Mouse (Mus musculus) kidney, adult 2 months (tissue): ENCODE data around the gene AI837181. TPM values are rescaled to one million over a fixed set of nuclear protein-coding genes. Genes with fewer than 3 reads are reported as not detected.

ENCODE experiments used
- DNase-seq: peaks from one replicate; pipeline ENCODE4 v3.0.0; 2021
- H3K27ac ChIP-seq: fragments of 200-500 bp; 2 replicates; pipeline ENCODE4 v1.5.1; 2012; ENCODE audit warnings: low read depth, low read length, control low read depth, inconsistent platforms; ENCODE audit not compliant: insufficient read depth
- H3K27me3 ChIP-seq: fragments of 200-500 bp; replicated peaks from 2 replicates; pipeline ENCODE4 v1.6.1; 2012; ENCODE audit warnings: mild to moderate bottlenecking, moderate library complexity, low read length, inconsistent platforms; ENCODE audit not compliant: control insufficient read depth, insufficient read depth
- H3K36me3 ChIP-seq: fragments of 200-500 bp; 2 replicates; pipeline ENCODE4 v1.6.1; 2012; ENCODE audit warnings: mild to moderate bottlenecking, moderate library complexity, low read length, inconsistent platforms; ENCODE audit not compliant: control insufficient read depth, insufficient read depth
- H3K4me1 ChIP-seq: fragments of 200-500 bp; 2 replicates; pipeline ENCODE4 v1.6.1; 2011; ENCODE audit warnings: low read length; ENCODE audit not compliant: control insufficient read depth, insufficient read depth
- H3K4me3 ChIP-seq: fragments of 200-500 bp; 2 replicates; pipeline ENCODE4 v1.5.1; 2011; ENCODE audit warnings: mild to moderate bottlenecking, low read depth, low read length, control low read depth; ENCODE audit not compliant: insufficient read depth
- CTCF ChIP-seq: fragments of 200-500 bp; conservative IDR thresholded peaks from 2 replicates; pipeline ENCODE4 v1.5.1; 2011; ENCODE audit warnings: low read depth, mild to moderate bottlenecking, control low read depth, low read length, moderate library complexity, mixed read lengths; ENCODE audit not compliant: insufficient read depth, insufficient read length
- POLR2A ChIP-seq: fragments of 200-500 bp; IDR thresholded peaks from one replicate; pipeline ENCODE4 v1.6.1; 2011; ENCODE audit warnings: low read depth, low read length, control low read depth
- WGBS: fragments of 180-500 bp; shearing (Covaris S2); methylation state at CpG from one replicate; pipeline ENCODE4 v1.1.7; 2018; 5-methylcytosine and 5-hydroxymethylcytosine counted together
- polyA plus RNA-seq: library from polyadenylated mRNA; depleted of rRNA; stranded (reverse); fragments of >200 nt; gene quantifications from 2 replicates; pipeline ENCODE4 v1.2.3, GENCODE M21; 2012

The AI837181 gene
- polyA plus RNA-seq, 1 experiment = 71.4 TPM

DNA sequence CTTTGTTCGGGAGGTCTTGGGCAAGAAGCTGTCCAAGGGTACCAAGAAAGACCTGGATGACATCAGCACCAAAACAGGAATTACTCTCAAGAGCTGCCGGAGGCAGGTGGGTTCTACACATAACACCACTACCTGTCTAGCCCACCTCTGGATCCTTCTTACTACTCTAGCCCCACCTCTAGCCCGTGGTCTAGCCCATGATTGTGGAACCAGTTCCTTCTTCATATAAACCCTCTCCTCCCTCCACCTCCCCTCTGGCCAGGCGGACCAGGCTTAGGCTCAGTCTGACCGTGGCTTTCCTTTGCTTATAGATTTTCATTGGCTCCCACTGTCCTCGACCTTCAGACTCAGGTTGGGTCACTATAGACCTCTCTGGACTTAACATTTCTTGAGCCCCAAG is 36.5 kb downstream of the AI837181 start:
- Histone ChIP-seq H3K36me3 (no peaks in the 10 kb centered on the region; the same call in 1 of the 2 replicates), H3K27ac (no peak overlapping the region), H3K27me3 (no peaks in the 10 kb centered on the region), H3K4me3 (no peak overlapping the region), H3K4me1 (peaks cover 2% of the 10 kb centered on the region; the same call in 1 of the 2 replicates)
- no peak for DNase-seq
- no peak for TF ChIP-seq POLR2A
- TF ChIP-seq CTCF = no peak
- 80% methylated on average over 6 of the region's 6 CpGs for WGBS

DNA sequence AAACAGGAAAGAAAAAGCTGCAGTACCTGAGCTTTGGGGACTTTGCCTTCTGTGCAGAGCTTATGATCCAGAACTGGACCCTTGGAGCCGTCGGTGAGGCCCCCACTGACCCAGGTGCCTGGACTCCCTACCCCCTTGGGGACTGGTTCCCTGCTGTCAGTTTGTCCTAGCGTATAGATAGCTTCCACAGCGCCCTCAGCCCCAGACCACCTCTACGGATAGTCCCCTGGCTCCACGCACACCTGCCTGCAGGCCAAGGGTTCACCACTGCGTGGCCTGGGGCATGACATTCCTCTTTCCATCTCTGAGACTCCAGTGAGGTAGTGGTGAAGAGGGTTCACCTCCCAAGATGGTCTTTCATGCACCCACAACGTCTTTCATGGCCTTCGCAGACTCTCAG is 38.3 kb downstream of the AI837181 start:
- 86% methylated on average over 9 of the region's 9 CpGs for WGBS
- Histone ChIP-seq H3K27ac (no peak overlapping the region), H3K4me1 (0 out of 2 replicates have a peak, but pooled peaks cover 2% of the 10 kb centered on the region), H3K36me3 (no peaks in the 10 kb centered on the region; the same call in 1 of the 2 replicates), H3K27me3 (no peaks in the 10 kb centered on the region), H3K4me3 (no peak overlapping the region)
- DNase-seq = no peak
- TF ChIP-seq CTCF = no peak
- TF ChIP-seq POLR2A = no peak

DNA sequence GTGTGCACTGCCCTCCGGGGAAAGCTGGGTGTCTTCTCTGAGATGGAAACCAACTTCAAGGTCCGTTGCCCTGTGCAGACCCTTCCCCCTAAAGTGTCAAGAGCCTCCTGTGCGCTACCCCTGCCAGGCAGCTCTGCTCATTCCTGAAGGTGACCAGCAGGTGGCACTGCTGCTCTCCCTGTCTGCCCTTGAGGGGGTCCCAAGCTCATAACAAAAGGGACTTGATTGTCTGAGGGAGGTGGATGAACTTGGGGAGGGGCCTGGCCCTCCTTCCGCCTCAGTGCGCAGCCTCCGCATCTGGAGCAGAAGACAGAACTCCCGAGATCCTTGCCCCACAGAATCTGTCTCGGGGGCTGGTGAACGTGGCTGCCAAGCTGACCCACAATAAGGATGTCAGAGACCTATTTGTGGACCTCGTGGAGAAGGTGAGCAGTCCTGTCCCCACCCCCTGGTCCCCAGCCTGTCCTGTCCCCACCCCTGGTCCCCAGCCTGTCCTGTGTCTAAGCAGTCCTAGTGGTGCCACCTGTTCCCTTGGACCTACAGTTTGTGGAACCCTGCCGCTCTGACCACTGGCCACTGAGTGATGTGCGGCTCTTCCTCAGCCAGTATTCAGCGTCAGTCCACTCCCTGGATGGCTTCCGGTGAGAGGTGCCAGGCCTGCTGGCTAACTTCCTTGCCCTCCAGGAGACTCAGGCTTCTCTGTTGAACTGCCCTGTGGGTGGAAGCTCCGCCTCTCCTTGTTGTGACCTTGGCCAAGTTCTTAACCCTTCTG is 39.0 kb downstream of the AI837181 start:
- Histone ChIP-seq H3K27ac (no peak overlapping the region), H3K27me3 (no peaks in the 10 kb centered on the region), H3K4me3 (peak overlapping the region; percentile 10; the same call in 1 of the 2 replicates), H3K36me3 (no peaks in the 10 kb centered on the region; the same call in 1 of the 2 replicates), H3K4me1 (0 out of 2 replicates have a peak, but pooled peaks cover 2% of the 10 kb centered on the region)
- 27% methylated on average over 15 of the region's 15 CpGs for WGBS
- peak; percentile 76 for DNase-seq
- TF ChIP-seq POLR2A (no peak), CTCF (peak; percentile 76)

GRCm38 (mm10) chr19:5465037-5465436 is 40.1 kb downstream of the AI837181 start:
- Histone ChIP-seq H3K4me3 (no peak overlapping the region), H3K4me1 (0 out of 2 replicates have a peak, but pooled peaks cover 2% of the 10 kb centered on the region), H3K27me3 (no peaks in the 10 kb centered on the region), H3K27ac (no peak overlapping the region), H3K36me3 (no peaks in the 10 kb centered on the region; the same call in 1 of the 2 replicates)
- DNase-seq = no peak
- 92% methylated on average over 8 of the region's 8 CpGs for WGBS
- no peak for TF ChIP-seq POLR2A
- no peak for TF ChIP-seq CTCF

GRCm38 (mm10) chr19:5466916-5467500 is 42.1 kb downstream of the AI837181 start:
- Histone ChIP-seq H3K4me3 (no peak overlapping the region), H3K27me3 (no peaks in the 10 kb centered on the region), H3K36me3 (no peaks in the 10 kb centered on the region; the same call in 1 of the 2 replicates), H3K27ac (no peak overlapping the region), H3K4me1 (no peaks in the 10 kb centered on the region)
- no peak for DNase-seq
- TF ChIP-seq POLR2A = no peak
- TF ChIP-seq CTCF = no peak
- 85% methylated on average over 6 of the region's 6 CpGs for WGBS

- 48% methylated on average over 5 of the region's 5 CpGs for WGBS
- no peaks in the 10 kb centered on the region; the same call in 1 of the 2 replicates for H3K36me3 ChIP-seq
- no peak for TF ChIP-seq POLR2A
- TF ChIP-seq CTCF = no peak
- H3K4me1 ChIP-seq = no peaks in the 10 kb centered on the region
- H3K4me3 ChIP-seq = no peak within 1 kb of the TSS
- no peaks in the 10 kb centered on the region for H3K27me3 ChIP-seq
- no peak for DNase-seq
- H3K27ac ChIP-seq = no peak within 1 kb of the TSS
Measured at GRCm38 (mm10) chr19:5468374-5468773, 43.4 kb downstream of the AI837181 start, which contains the start of gene Ctsw. Ctsw (minus strand) TSS chr19:5468507.

DNA sequence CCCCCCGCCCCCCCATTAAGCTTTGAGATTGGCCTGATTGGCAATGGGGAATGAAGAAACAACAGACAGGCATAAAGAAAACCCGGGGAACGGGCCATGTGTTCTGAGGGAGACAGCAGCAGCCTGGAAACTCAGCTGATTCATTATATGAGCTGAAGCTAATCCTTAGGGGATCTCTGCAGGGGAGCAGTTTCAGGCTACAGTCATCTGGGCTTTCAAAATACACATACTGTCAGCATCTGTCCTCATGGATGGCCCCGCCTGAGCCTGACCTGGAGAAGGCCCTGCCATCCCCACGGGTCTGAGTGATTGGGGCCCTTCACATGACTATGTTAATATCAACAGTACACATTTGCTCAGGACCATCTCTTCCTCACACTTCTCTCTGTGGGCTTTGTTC is 46.9 kb downstream of the AI837181 start:
- H3K27me3 ChIP-seq = no peaks in the 10 kb centered on the region
- no peaks in the 10 kb centered on the region for H3K4me1 ChIP-seq
- H3K4me3 ChIP-seq = no peak overlapping the region
- H3K36me3 ChIP-seq = no peaks in the 10 kb centered on the region
- no peak overlapping the region for H3K27ac ChIP-seq
- no peak for DNase-seq
- TF ChIP-seq CTCF = no peak
- no peak for TF ChIP-seq POLR2A
- 49% methylated on average over 5 of the region's 5 CpGs for WGBS
